Mouse (Mus musculus) limb, embryonic 14.5 days (tissue): ENCODE measurements at regions not wholly inside any gene's neighbourhood (a gene's known extent, or its start where the extent isn't known, plus 50 kb on each side); places are given as distances from the start of the nearest gene placed in this dataset.

Experiments
- ATAC-seq: fragments of 200-750 bp; cut with Nextera tagmentation; 2 replicates; pipeline ENCODE4 v1.8.0; 2017; ENCODE audit warnings: low read depth, moderate number of reproducible peaks, moderate TSS enrichment; ENCODE audit not compliant: low FRiP score
- DNase-seq: peaks from one replicate; pipeline ENCODE4 v3.0.0-alpha.2; 2015; ENCODE audit warnings: low spot score
- H3K27ac ChIP-seq: fragments of 300-500 bp; sonication (generic); replicated peaks from 2 replicates; pipeline ENCODE4 v1.5.1; 2014; ENCODE audit warnings: low read depth, mild to moderate bottlenecking, low read length, moderate library complexity, mixed read lengths
- H3K27me3 ChIP-seq: fragments of 300-500 bp; sonication (generic); 2 replicates; pipeline ENCODE4 v1.6.1; 2014; ENCODE audit warnings: low read length, mixed read lengths; ENCODE audit not compliant: control insufficient read depth, insufficient read depth
- H3K36me3 ChIP-seq: fragments of 300-500 bp; sonication (generic); 2 replicates; pipeline ENCODE4 v1.6.1; 2014; ENCODE audit warnings: mild to moderate bottlenecking, low read length, moderate library complexity, mixed read lengths; ENCODE audit not compliant: control insufficient read depth, insufficient read depth
- H3K4me1 ChIP-seq: fragments of 300-500 bp; sonication (generic); 2 replicates; pipeline ENCODE4 v1.6.1; 2014; ENCODE audit warnings: antibody characterized with exemption, low read length, mixed read lengths; ENCODE audit not compliant: control insufficient read depth, insufficient read depth
- H3K4me2 ChIP-seq: fragments of 300-500 bp; sonication (generic); replicated peaks from 2 replicates; pipeline ENCODE4 v1.6.1; 2014; ENCODE audit warnings: low read depth, mild to moderate bottlenecking, low read length, moderate library complexity; ENCODE audit not compliant: severe bottlenecking
- H3K4me3 ChIP-seq: fragments of 300-500 bp; sonication (generic); replicated peaks from 2 replicates; pipeline ENCODE4 v1.5.1; 2014; ENCODE audit warnings: low read length
- H3K9ac ChIP-seq: fragments of 300-500 bp; sonication (generic); 2 replicates; pipeline ENCODE4 v1.6.1; 2014; ENCODE audit warnings: mild to moderate bottlenecking, low read depth, low read length, moderate library complexity; ENCODE audit not compliant: severe bottlenecking
- H3K9me3 ChIP-seq: fragments of 300-500 bp; sonication (generic); 2 replicates; pipeline ENCODE4 v1.6.1; 2016; ENCODE audit warnings: low read length; ENCODE audit not compliant: control insufficient read depth
- POLR2A ChIP-seq: fragments of 200-500 bp; IDR thresholded peaks from 2 replicates; pipeline ENCODE4 v1.8.0; 2012; ENCODE audit warnings: inconsistent platforms, mild to moderate bottlenecking, moderate library complexity, borderline replicate concordance; ENCODE audit not compliant: insufficient read depth, insufficient read length; ENCODE audit errors: extremely low read depth
- WGBS: fragments of 180-500 bp; shearing (Covaris S2); extraction: QIAGEN DNeasy Blood & Tissue Kit; methylation state at CpG from one replicate; pipeline ENCODE4 v1.1.7; 2014; 5-methylcytosine and 5-hydroxymethylcytosine counted together

- no peak overlapping the region for H3K27ac ChIP-seq
- 73% methylated on average over 2 of the region's 2 CpGs for WGBS
These were observed 146.0 kb upstream of the Satb1 start for GRCm38 (mm10) chr17:51979126-51979525.

DNA sequence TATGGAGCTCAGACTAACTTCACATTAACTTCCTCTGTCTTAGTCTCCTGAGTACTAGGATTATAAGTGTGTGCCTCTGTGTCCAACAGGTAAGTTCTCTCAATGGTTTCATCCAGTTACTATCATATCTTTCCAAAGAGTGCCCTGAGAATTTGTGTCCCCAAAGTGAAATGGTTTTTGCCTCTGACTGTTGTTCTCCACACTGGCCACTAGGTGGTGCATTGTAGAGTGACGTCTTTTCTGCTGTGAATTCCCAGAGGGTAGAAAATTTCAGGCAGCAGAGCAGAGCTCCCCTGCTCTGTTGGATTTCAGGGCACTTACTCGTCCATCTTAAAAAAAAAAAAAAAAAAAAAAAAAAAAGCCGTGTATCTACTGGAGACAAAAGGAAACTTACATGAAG, 138.4 kb upstream of the Satb1 start:
- 45% methylated on average over 3 of the region's 3 CpGs for WGBS
- H3K27me3 ChIP-seq: no peaks in the 10 kb centered on the region
- no peak for ATAC-seq
- no peak overlapping the region for H3K4me3 ChIP-seq
- no peak for TF ChIP-seq POLR2A
- no peak for DNase-seq
- H3K9me3 ChIP-seq: no peaks in the 10 kb centered on the region
- H3K9ac ChIP-seq: no peak overlapping the region
- H3K4me1 ChIP-seq: no peaks in the 10 kb centered on the region
- H3K27ac ChIP-seq: no peak overlapping the region
- no peaks in the 10 kb centered on the region for H3K36me3 ChIP-seq
- no peak overlapping the region for H3K4me2 ChIP-seq

More at GRCm38 (mm10) chr17:51979126-51979525, 146.0 kb upstream of the Satb1 start:
- no peaks in the 10 kb centered on the region for H3K9me3 ChIP-seq
- H3K4me3 ChIP-seq: no peak overlapping the region
- no peak for TF ChIP-seq POLR2A
- no peak overlapping the region for H3K9ac ChIP-seq
- no peak for DNase-seq
- ATAC-seq: no peak
- H3K4me2 ChIP-seq: no peak overlapping the region
- no peaks in the 10 kb centered on the region for H3K4me1 ChIP-seq
- H3K27me3 ChIP-seq: no peaks in the 10 kb centered on the region
- no peaks in the 10 kb centered on the region for H3K36me3 ChIP-seq

DNA sequence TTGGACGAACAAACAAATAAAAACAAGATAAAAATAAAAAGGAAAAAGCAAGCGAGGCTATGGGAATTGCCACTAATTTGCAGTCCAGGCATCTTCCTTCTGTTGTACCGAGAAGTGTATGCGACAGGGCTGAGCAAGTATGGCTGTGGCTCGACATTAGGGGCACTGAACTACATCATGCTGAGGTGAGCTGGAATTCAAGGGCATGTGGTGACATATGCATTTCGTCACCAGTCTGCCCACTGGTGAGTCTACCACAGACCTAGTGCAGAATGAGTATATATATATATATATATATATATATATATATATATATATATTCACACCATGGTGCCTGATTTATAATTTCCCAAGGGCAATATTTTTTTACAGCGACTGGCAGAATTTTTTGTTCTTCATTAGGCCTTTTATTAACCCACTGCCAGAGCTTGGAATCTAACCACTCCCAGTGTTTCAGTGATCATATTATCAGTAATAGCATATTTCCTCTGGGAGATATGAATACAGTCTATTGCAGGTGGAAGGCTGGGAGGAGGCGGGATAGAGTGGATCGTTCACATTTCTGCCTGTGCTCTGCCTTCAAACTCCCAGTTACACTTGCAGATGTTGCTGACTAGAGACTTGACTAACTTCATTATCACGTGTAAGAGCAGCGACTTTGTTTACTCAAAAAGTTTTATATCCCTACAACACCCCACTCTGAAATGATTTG, 133.6 kb upstream of the Satb1 start:
- Histone ChIP-seq H3K27me3 (no peaks in the 10 kb centered on the region), H3K9me3 (no peaks in the 10 kb centered on the region), H3K36me3 (no peaks in the 10 kb centered on the region), H3K27ac (no peak overlapping the region), H3K4me1 (no peaks in the 10 kb centered on the region), H3K4me3 (no peak overlapping the region), H3K9ac (no peak overlapping the region), H3K4me2 (no peak overlapping the region)
- no peak for TF ChIP-seq POLR2A
- ATAC-seq (no peak), DNase-seq (no peak)
- 75% methylated on average over 11 of the region's 11 CpGs for WGBS

DNA sequence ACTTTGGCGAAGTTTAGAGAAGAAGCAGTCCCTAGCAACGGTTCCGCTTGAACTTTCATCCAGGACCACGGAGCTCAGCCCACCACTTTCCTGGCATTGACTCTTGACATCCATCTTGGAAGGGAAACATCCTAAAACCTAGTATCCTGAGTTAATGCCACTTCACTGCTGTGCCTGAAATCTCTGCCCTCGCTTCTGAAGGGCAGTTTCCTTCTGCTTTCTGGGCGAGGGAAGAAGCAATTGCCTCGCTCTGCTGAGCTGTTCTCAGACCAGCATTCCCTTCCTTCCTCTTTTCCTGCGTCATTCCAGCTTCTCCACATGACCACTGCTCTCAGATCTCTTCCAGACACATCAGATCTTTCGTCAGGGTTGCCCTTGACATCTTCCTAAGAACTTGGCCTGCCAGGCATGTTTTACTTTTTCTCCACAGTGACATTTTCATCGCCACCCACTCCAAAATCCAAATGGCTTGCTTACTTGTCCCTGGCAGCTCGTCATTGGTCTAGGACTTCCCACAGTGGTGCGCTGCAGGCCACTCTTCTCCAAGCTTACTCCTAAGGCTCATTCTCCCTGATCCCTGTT, 129.5 kb upstream of the Satb1 start:
- Histone ChIP-seq H3K9me3 (no peaks in the 10 kb centered on the region), H3K36me3 (no peaks in the 10 kb centered on the region), H3K4me3 (no peak overlapping the region), H3K4me1 (no peaks in the 10 kb centered on the region), H3K27ac (no peak overlapping the region), H3K27me3 (no peaks in the 10 kb centered on the region), H3K4me2 (no peak overlapping the region), H3K9ac (no peak overlapping the region)
- TF ChIP-seq POLR2A: no peak
- WGBS: 76% methylated on average over 12 of the region's 12 CpGs
- ATAC-seq: no peak
- no peak for DNase-seq

GRCm38 (mm10) chr17:51961337-51961736, 128.2 kb upstream of the Satb1 start:
- 88% methylated on average over 4 of the region's 4 CpGs for WGBS
- Histone ChIP-seq H3K27me3 (no peaks in the 10 kb centered on the region), H3K27ac (no peak overlapping the region), H3K4me3 (no peak overlapping the region), H3K36me3 (no peaks in the 10 kb centered on the region), H3K4me2 (no peak overlapping the region), H3K9ac (no peak overlapping the region), H3K9me3 (no peaks in the 10 kb centered on the region), H3K4me1 (no peaks in the 10 kb centered on the region)
- TF ChIP-seq POLR2A: no peak
- DNase-seq (no peak), ATAC-seq (no peak)
